Mouse (Mus musculus) adrenal gland, adult 18-20 months (tissue): Measurements from ENCODE around the gene Psmc3. TPM values are rescaled to one million over a fixed set of nuclear protein-coding genes. Genes with fewer than 3 reads are reported as not detected.

ENCODE experiments used
- DNase-seq, 2 experiments: peaks; one replicate each; pipeline ENCODE4 v3.0.0; 2021 to 2022; ENCODE audit warnings: low spot score in 2 of 2
- total RNA-seq, 2 experiments: library from RNA; stranded (reverse); gene quantifications; 1 replicate in 1 of 2; 2 replicates in 1 of 2; pipeline ENCODE4 v1.2.3; 2021

Psmc3 gene
- total RNA-seq, 2 experiments from 2014 or later: 197 to 212 TPM

GRCm38 (mm10) chr2:91052752-91053151 lies 1.1 kb upstream of the Psmc3 start:
- no peak for DNase-seq

GRCm38 (mm10) chr2:91053181-91053933 lies 452 bp upstream of the Psmc3 start:
- no peak for DNase-seq

DNA sequence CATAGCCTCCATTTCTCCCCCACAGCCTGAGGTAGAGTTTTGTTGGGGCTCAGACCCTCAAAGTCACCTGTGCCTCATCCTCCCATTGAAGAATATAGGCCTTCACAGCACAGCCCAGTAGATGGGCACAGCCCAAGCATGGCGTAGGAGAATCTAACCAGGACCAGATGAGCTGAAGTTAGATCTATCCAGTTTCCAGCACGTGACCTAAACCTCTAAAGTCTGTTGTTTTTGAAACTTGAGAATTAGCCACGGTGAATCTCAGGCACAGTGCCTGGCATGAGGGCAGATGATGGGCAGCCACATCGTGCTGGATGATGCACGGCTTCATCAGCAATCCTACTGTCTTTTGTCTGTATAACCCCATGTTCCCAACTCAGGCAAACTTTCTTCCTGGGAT lies 4.6 kb downstream of the Psmc3 start:
- no peak for DNase-seq

- DNase-seq: no peak
Observed at GRCm38 (mm10) chr2:91059376-91059775, 5.6 kb downstream of the Psmc3 start.

GRCm38 (mm10) chr2:91060544-91061355 lies 6.9 kb downstream of the Psmc3 start:
- DNase-seq: no peak

DNA sequence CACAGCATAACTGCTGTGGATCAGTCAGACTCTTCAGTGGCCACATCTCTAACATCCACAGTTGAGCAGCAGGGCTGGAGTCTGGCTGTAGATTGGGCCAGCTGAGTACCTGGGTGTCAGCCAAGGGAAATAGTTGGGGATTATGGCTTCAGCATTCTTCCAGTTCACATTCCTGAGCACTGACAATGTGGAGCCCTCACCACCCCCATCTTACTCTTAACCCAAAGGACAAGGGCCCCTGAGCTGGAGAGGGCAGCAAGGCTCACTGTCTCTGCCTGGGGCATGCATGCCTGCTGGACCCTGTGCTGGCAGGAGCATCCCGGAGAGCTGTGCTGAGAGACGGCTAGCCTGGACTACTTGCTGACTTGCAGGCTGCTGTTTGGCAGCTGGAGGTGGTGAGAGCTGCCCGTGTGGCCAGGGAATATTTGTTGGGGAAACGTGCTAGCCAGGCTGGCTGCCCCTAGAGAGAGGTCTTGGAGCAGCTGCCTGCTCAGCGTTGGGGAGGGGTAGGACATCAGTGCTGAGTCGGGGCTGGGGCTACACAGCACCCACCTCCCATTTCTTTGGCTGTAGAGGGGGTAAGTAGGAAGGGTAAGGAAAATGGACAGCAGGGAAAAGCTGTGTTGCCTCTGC lies 8.2 kb downstream of the Psmc3 start:
- DNase-seq: no peak

DNA sequence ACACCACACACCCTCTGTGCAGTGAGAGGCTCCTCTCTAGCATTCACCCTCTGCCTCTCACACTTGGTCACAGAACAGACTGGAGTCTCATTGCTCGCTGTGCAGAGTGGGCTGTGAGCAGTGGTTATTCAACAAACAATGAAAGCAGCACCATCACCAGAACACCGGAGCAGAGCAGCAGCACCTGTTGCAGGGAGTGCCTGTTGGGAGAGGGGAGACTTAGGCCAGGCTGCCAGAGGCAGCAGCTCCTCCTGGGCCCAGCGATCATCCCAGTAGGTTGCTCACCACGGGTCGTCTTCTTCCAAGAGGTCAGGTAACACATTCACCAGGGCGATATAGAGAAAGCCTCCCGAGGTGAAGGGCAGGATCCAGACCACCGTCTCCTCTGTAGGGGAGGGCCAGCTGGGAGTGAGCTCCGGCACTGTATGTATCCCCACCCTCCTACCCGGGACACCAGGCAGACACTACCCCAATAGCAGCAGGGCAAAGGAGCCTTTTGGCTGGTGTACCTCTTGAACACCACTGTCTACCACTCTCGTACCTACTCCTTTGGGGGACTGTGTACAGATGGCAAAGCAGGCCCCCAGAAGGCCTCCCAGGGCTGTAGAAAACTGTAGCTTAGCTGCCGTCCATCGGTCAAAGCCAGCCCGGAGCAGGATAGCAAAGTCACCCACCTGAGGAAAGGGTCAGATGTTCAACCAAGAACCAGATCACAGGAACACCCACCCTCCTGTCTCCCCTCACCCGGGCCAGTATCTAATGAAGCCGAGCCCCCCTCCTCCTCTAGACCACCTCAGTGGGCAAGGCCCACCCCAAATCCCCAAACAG lies 9.2 kb downstream of the Psmc3 start:
- DNase-seq: no peak

- no peak for DNase-seq
Observed at GRCm38 (mm10) chr2:91064211-91064610, 10.4 kb downstream of the Psmc3 start.

DNA sequence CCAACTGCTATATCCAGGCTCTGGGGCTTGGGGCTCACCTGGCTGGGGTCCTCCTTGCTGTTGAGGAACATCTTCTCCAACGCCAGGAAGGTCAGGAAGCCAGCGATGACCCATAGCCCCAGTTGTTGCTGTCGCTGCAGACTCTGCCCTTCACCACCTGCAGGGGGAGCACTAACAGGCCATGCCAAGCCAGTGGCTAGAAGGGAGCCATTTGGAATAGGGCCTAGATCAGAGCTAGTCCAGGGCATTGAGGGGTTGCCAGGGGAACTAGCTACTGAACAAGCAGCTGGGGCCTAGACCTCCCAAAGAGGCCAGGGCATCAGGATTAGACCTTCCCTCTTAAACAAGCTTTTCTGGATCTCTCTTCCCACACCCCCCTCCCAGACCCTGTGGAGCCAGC lies 11.7 kb downstream of the Psmc3 start:
- peak; percentile 51 to 54 for DNase-seq

GRCm38 (mm10) chr2:91066455-91066854 lies 12.6 kb downstream of the Psmc3 start:
- no peak for DNase-seq

- no peak for DNase-seq
Observed at GRCm38 (mm10) chr2:91068162-91068871, 14.5 kb downstream of the Psmc3 start.

DNA sequence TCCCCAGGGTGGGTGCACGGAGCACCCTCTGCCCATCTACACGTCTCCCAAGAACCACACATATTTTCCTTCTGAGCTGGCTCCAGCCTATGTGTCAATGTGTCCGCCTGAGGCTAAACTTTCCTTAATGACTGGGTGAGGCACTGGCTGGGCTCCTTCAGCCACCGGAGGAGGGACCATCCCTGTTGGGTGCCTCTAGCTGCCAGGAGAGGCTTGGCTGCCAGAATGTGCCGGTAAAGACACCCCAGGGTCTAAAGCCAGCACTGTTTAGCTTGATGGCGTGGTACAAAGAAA lies 15.0 kb downstream of the Psmc3 start:
- DNase-seq: no peak

DNA sequence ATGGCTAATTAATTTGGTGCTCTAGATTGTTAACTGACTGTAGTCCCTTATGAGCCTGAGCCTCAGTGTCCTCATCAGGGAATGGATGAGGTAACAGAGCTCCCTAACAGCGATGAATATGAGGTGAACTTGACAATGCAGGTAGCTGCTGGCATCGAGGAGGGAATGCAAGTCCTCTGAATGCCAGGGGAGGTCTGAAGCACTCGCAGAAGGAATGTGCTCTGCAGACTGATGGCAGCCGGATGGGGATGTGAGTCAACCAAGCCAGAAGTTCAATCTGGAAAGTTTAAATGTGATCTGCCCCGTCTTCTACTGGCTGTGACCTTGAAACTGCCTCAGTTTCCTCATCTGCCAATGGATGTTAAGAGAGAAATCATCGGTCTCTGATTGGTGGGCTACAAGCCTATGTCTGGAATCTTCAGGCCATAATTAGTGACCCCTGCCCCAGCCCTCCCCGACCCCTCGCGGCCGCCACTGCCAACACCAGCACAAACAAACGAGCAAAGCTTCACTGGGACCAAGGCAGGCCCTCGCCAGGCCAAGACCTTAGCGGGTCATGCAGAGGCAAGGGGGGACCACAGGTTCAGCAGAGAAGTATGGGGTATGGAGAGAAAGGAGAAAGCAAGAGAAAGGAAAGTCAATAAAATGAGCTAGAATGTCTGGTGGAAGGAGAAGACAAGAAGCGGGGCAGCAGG lies 15.6 kb downstream of the Psmc3 start:
- DNase-seq: no peak

DNA sequence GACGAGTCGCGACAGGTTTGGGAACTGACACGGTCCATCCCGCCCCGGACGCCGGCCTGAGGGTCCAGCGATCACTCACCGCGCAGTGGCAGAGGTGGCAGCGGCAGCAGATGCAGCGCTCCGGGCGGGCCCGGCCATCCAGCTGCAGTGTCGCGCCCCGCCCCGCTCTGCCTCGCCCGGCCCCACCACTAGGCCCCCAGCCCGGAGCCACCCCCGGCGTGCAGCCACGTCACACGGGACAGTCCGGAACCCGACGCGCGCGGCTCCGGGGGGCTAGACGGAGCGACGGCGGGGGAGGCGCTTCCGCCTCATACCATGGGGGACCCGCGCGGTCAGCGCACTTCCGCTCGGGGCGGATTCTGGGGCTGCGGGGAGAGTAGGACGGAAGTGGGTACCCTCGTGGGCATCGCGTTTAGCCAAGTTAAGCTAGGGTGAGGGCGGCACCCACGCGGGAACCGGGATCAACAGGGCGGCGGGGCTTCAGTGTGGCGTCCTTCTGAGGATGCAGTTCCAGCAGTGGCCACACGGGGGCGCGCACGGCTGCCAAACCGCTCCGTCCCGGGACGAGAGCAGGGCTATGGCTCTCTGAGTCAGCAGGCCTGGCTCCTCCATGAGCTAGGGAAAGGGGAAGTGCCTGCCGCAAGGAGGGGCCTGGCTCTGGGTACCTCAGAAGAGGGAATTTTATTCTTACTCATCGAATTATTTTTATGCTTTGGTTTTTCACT lies 16.4 kb downstream of the Psmc3 start, which contains the start of gene Slc39a13:
TSS of gene Slc39a13 (minus strand) at position 342 of the 725 bp plus-strand sequence.
- peak; percentile 98 to 99 for DNase-seq

GRCm38 (mm10) chr2:91071059-91071458 lies 17.2 kb downstream of the Psmc3 start:
- DNase-seq: no peak

GRCm38 (mm10) chr2:91072092-91072491 lies 18.3 kb downstream of the Psmc3 start:
- no peak for DNase-seq

DNA sequence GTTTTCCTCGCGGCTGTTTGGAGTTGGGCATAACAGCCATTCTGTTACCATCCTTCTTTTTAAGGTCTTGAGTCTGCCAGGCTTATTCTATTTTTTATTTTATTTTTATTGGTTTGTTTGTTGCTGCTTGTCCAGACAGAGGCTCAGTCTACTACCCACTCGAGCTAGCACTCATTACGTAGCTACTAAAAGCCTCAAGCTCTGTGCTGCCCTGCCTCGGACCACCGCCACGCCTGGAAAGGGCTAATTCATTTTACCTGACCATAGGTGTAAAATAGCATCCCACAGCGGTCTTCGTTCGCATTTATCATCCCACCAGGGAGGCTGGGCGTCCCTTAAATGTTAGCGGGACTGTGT lies 24.1 kb downstream of the Psmc3 start:
- no peak for DNase-seq

DNA sequence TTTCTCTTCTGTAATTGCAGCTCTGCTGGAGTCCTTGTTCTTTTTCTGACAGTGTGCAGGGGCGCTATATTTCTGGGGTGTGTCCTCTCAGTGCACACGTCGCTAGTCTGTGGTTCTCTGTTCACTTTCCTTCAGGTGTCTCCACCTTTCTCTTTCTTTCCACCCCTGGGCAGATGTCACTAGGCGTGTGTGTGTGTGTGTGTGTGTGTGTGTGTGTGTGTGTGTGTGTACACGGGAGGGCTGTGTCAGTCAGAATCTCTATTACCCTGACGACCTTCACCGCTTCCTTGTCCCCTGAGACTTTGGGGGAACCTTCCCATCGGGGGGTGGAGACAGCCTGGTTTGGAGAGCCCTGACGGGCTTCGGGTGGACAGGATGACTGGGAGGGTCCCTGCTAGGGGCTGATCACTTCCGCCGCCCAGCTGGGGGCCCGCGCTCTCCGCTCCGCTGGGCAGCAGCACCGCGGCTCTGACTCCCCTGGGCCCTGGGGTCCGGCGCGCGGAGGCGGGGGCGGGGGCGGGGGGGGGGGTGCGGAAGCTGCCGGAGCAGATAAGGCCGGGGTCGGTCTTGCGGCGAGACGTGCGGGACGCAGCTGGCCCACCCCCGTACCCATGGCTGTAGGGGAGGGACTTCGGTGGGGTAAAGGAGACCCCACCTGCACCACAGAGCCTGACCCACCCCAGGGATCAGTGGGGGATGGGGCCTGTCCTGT lies 24.7 kb downstream of the Psmc3 start:
- no peak for DNase-seq

GRCm38 (mm10) chr2:91079026-91079384 lies 25.2 kb downstream of the Psmc3 start:
- no peak for DNase-seq
